Mouse (Mus musculus): ENCODE data around the gene Ntng1.

The Ntng1 gene

DNA sequence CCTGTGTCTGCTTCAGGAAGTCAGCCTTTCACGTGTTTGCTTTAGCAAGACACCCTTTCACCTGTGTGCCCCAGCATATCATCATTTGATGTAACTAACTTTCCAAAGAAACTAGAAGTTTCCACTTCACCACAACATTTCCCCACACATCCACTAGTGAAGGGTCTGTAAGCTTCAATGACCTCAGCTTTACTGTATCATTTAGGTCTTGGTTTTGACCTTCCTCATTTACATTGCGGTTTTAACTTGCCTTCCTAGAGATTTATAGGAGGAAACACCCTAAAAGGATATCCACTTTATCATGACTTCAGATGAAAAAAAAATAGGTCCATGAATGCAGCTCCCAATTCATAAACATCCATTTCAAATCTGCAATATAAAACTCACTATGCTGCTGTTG, 89.7 kb downstream of the Ntng1 start:
- no peak for DNase-seq (ENCODE audit: low spot score)

DNA sequence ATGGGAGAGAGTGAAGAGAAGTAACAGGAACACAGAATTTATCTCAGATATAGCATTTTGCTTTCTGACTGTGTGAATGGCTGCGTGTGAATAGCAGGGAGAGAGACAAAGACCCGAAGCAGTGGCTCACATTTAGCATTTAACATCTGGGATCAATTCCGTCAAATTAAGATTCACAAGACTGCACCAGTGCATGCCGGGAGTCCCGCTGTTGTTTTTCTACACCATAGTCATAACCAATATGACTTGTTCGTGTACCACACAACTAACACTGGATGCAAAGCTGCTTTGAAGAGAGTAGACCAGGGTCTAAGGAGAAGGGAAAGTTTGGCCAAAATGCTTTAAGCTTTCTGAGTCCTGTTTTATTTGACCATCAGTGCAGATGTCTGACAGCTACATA, 95.7 kb downstream of the Ntng1 start:
- DNase-seq (ENCODE audit: low spot score), result no peak

DNA sequence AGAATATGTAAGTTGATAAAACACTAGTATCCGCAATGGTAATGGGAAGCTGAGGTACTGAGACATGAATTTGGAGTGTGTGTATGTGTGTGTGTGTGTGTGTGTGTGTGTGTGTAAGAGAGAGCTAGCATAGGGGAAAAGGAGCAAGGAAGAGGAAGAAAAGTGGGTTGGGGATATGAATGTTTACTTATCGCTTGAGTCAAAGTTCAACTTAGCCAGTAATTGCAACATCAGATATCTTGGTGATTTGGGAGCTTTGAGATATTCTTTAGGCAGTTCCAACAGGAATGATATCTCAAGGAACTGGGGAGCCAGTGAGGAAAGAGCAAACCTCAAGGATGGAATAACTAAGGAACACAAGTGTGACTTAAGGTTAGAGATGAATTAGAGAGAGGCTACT, 97.1 kb downstream of the Ntng1 start:
- DNase-seq (ENCODE audit: low spot score), result no peak

DNA sequence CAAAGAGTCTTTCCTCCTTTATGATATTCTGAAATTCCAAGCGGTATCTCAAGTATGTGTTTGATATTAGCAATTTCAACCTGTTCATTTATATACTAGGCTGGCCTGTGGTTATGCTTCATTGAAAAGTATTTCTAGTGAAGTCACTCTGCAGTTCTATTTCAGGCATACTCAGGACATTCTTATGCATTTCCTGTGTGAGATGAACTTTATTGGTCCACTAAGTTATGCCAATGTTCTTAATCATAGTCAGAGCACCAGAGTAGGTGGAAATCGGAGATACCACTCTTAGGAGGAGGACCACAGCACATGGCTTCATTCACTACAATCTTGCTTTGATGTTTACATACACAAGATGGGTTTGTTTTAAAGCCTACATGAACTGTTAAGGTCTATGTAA, 99.6 kb downstream of the Ntng1 start:
- DNase-seq (ENCODE audit: low spot score), result no peak

DNA sequence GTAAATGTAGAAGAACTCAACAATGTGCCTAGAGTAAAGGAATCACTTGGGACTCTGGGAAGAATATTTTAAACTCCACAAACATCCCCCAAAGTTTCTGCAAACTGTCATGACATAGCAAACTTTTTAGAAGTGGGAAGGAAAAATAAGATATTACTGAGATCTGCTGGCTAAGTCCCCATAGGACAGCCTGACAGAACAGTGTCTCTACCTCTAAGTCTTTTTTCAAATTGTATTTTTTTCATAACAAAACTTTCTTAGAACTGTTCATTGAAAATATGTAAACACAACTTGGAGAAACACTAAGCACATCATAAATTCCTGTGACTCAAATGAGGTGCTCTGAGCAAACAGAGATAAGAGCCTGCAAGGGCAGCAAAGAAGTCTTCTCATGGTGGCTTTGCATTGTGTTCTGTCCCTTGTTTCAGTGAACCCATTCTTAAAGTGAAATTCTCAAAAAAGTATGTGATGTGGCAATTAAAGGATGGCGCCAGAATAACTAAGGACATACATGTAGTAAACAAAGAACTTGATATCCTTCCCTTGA, 100.1 kb downstream of the Ntng1 start:
- DNase-seq (ENCODE audit: low spot score), result no peak

DNA sequence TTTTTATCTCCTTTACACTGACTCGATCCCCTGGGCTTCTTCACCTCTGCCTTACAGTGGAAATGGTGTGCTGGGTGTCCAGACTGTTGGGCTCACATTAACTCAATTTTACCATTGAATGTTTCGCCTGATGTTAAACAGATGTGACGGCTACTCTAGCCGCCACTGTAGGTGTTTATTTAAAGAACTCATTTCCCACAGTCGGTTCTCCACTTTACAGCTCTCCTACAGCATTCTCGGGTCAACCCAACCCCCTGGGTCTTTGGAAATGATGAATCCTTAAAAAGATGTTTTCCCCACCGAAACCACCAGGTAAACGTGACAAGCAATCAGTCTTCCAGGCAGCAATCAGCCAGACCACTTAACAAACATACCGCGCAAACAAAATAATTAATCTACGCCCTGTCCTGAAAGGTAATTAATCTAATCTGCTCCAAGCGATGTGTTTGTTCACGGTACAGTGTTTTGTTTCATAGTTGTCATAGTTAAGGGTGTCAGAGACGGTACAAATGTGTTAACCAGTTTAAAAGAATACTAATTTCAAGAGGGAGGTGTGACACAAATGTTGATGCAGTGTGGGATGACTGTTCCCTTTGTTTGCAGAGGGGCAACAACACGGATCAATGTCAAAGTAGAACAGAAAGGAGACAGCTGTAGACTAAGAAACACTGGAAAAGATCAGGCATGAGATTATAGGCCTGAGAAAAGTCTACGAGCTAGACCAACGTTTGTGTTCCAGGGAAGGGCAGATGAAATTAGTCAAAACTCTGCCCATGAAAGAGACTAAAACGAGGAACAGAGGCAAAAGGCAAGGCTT, 120.8 kb downstream of the Ntng1 start:
- DNase-seq (ENCODE audit: low spot score), result no peak

- DNase-seq (ENCODE audit: low spot score), result no peak
These were observed 132.8 kb downstream of the Ntng1 start for GRCm38 (mm10) chr3:110010870-110011626.

DNA sequence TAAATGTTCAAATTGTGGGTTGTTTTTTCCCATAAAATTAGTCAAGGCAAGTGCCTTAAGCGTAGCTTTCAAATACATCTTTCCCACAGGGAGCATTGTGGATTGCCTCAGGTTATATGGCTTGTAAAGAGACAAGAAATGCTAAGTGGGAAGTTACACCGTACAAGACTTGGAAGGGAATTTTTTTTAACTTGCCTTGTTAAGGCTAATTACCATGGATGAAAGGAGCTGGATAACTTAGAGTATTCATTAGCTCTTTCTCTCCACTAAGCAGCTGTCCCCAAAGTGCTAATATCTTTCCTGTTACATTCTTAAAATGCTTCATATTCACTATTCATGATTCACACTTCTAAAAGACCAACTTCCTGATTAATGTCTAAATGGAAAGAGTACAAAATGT, 133.4 kb downstream of the Ntng1 start:
- no peak for DNase-seq (ENCODE audit: low spot score)

- DNase-seq (ENCODE audit: low spot score), result no peak
These were observed 143.5 kb downstream of the Ntng1 start for GRCm38 (mm10) chr3:110000349-110000748.

- DNase-seq (ENCODE audit: low spot score), result no peak
These were observed 148.2 kb downstream of the Ntng1 start for GRCm38 (mm10) chr3:109995663-109996024.

DNA sequence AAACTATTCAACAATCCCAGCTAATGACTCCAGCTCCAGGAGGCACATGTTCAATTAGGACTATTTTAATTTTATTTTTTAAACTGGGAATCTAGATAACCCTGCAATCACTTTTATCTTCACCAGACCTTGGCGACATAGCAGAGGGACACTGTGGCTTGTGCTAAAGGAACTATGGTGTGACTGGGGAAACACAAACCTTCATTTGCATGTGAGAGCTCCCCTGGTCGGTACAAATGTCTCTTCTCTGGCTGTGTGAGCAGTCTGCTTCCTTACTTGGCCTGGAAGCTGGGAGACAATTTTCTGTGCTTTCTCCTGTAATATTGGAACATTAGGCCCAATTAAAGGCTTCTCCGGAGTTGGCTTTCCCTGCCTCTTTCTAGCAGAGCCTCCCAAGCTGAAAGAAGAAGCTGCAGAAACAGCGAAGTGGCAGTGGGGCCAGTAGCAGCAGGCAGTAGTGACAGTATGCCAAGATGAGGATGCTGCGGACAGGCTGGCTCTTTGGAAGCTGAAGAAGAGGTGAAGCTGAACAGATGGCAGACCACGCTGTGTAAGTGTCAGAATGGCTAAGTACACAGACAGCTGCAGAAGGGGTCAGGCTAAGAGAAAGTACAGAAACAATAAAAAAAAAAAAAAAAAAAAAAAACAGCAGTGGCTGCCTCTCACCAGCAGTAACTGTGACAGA, 148.7 kb downstream of the Ntng1 start:
- DNase-seq (ENCODE audit: low spot score), result no peak

GRCm38 (mm10) chr3:109984086-109984485, 159.7 kb downstream of the Ntng1 start:
- DNase-seq (ENCODE audit: low spot score), result no peak

DNA sequence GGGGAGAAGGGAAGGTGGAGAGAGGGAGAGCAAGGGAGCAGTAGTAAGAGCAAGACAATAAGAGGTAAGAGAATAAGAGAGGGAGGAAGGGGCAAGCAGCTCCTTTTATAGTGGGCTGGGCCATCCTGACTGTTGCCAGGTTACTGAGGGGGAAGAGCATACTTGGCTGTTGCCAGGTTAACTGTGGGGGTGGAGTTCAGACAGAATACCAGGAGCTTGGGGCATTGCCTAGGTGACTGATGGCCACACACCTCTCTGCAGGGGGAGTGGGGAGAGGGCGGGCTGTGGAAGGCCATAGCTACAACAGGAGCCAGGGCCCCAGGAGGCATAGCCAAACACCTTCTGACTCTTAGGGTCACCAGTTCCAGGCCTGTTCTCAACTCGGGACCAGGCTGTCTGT, 166.2 kb downstream of the Ntng1 start:
- no peak for DNase-seq (ENCODE audit: low spot score)

DNA sequence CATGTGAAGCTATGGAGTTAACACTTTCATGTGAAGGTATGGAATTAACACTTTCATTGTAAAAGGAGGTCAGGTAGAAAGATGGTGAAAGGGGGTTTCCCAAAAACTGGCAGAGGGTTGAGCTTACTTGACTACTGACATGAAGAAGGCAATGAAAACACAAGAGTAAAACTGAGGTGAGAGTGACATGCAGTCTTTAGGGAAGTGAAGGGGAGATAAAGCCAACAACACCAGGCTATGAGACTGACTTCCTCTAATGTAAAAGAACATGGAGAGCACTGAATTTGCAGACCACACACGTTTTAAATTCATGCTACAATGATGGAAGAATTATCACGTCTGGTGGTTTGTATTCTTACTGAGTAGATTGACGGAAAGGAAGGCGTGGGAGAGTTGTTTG, 168.7 kb downstream of the Ntng1 start:
- DNase-seq (ENCODE audit: low spot score), result no peak

DNA sequence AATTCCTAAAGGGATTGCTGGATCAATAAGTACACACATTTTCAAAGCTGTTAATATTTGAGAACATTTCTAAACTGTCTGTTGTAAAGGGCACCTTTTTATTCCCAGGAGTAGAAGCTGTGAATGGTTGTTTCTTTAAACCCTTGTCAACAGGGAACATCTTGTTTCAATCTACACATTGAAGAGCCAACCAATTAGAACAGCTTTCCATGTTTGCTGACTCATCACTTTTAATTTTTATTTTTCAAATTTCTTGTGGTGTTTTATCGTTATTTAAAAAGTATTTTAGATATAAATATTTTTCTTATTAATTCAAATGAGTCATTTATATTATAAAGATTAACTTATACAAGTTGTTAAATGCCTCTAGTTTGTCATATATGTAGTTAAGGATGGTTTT, 172.3 kb downstream of the Ntng1 start:
- no peak for DNase-seq (ENCODE audit: low spot score)

DNA sequence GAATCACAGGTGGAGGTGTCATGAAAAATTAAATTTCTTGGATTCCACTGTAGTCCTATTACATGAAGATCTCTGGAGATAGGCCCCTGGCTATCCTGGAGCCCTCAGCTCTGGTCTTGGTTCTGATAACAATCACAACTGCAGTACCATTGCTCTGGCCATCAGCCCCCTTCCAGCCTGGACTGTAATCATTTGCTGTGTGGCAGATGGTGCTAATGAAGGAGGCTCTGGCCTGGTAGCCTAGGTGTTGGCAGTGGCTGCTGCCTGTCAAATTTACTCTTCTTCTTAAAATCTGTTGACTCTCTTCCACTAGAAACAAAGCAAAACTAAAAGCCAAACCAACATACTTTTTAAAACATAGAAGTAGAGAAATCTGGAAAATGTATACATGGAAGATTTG, 173.6 kb downstream of the Ntng1 start:
- no peak for DNase-seq (ENCODE audit: low spot score)

- DNase-seq (ENCODE audit: low spot score), result no peak
These were observed 181.2 kb downstream of the Ntng1 start for GRCm38 (mm10) chr3:109962631-109963030.

DNA sequence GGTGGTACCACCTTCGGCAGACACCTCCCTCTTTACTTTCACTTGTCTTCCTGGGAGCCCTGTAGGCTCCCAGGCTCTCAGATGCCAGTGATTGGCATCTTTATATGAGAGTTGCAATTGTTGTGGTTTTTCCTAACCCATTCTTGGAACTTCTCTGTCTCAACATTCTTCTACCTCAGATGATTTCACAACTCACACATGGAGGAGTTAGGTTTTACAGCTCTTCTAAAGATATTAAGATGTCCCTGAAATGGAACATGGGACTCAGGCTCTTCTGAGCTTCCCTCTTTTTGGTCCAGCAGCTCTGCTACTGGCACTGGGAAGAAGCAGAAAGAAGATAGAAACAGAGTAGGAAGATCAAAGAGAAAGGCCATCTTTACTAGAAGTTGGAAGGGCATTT, 200.9 kb downstream of the Ntng1 start:
- no peak for DNase-seq (ENCODE audit: low spot score)

- DNase-seq (ENCODE audit: low spot score), result no peak
These were observed 206.2 kb downstream of the Ntng1 start for GRCm38 (mm10) chr3:109937634-109938033.

DNA sequence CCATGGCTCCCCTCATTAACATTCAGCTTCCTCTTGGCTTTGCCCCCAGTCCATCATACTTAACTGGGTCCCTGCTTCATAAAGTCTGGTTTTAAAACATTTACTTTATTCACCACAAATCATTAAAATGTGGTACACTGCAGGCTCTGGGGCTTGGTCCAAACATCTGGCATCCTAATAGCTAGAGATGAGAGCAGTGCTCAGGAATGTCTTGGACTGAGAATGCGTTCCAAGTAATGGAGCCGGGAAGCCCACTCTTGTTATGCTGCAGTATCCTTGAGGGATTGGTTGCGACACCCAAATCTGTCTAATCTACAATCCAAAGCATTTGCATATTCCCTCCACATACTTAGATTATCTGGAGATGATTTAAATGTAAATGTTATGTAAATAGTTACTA, 207.5 kb downstream of the Ntng1 start:
- no peak for DNase-seq (ENCODE audit: low spot score)

GRCm38 (mm10) chr3:109932261-109932660, 211.6 kb downstream of the Ntng1 start:
- DNase-seq (ENCODE audit: low spot score), result no peak

GRCm38 (mm10) chr3:109931021-109931420, 212.8 kb downstream of the Ntng1 start:
- DNase-seq (ENCODE audit: low spot score), result no peak

GRCm38 (mm10) chr3:109923788-109924187, 220.0 kb downstream of the Ntng1 start:
- DNase-seq (ENCODE audit: low spot score), result no peak
